Mouse (Mus musculus): ENCODE measurements at regions not wholly inside any gene's neighbourhood (a gene's known extent, or its start where the extent isn't known, plus 50 kb on each side); places are given as distances from the start of the nearest gene placed in this dataset.

DNA sequence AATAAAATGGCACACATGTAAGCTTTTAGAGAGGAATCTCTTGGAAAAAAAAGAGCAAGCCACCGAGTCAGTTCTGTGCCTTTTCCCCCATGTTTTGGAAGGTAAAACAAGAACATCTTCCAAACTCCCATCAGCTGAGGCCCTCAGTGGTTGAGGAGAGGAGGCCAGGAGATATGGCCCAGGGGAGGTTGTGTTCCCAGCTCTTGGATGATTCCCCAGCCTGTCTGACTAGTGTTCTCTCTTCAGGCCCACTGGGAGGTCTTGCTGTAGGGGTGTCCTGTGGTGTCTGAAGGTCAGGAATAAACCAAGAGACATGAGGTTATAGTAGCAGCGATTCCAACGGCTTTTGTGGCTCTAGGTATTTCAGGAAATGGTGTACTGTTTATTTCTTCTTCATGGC, 643.2 kb downstream of the Rnf144a start:
- no peak for DNase-seq

GRCm38 (mm10) chr12:25768644-25769043, 646.4 kb downstream of the Rnf144a start:
- no peak for DNase-seq

- peak; percentile 5 for DNase-seq
Measured at GRCm38 (mm10) chr12:25763061-25763460, 652.0 kb downstream of the Rnf144a start.

- DNase-seq: no peak
Measured at GRCm38 (mm10) chr12:25757014-25757413, 658.0 kb downstream of the Rnf144a start.

DNA sequence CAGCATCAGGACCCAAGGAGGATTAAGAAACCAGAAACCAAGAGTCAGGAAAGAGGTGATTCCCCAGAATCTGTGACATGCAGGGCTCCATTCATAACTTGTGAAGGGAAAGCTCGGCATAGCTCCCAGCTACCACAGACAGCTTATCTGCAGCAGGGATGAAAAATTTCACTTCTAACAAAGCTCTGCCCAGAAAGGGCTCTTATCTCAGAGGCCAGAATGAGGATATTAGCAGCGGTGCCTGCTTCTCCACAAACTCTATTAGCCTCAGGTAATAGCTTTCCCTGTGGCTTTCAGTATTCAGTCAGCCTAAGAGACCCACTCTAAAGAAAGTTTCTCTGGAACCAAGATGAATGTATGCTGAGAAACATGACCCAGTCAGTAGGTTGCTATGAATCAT, 636.9 kb upstream of the Id2 start:
- no peak for DNase-seq

GRCm38 (mm10) chr12:25725774-25726173, 628.8 kb upstream of the Id2 start:
- no peak for DNase-seq

DNA sequence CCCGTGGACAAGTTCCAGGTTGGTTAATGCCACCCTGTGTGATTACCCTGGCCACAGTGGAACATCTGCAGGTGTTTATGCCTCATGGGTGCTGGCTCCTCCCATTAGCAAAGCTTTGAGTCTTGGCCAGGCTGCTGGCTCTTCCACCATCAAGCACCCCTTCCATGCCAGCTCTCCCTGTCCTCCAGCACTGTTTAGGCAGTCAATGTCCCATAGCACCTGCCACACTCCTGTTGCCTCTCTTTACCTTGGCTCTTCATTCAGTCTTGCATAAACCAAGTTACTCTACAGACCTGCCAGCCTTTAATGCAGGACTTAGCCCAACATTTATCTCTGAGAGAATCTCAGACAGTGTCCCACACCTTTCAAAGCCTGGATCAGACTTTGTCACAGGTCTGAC, 614.2 kb upstream of the Id2 start:
- no peak for DNase-seq

DNA sequence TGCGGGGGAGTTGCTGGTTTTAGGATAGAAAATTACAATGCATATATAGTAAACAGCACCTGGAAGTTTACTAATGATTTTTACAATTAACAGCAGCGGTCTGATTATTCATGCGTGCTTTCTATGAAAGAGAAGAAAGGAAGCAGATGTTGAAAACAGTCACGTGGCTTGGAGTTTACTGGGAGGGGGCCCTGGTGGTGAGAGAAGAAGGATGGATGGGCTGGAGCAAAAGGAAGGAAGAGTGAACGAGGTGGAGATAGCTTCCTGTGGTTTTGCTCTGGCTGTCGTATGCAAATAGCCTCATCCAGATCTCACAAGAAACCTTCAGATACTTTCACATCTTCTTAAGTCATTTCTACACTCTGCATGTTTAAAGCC, 606.1 kb upstream of the Id2 start:
- no peak for DNase-seq

GRCm38 (mm10) chr12:25702176-25703022, 605.5 kb upstream of the Id2 start:
- no peak for DNase-seq

GRCm38 (mm10) chr12:25687063-25687462, 590.1 kb upstream of the Id2 start:
- DNase-seq: no peak

DNA sequence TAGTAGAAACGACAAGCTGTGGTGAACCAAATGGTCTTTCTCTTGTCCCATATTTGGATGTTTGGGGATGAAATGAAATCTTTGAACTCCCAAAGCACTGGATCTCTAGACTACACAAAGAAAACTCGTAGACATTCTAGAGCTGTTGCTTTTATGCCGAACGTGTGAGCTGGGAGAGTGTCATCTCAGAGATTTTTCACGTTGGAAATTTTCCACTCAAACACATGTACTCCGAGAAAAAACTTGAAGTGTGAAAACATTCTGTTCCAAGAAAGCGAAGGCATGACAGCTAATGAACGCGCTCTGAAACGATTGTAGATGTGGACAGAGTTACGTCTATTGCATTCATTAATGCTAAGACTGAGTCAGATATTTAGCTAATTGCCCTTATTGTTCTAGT, 579.7 kb upstream of the Id2 start:
- no peak for DNase-seq

DNA sequence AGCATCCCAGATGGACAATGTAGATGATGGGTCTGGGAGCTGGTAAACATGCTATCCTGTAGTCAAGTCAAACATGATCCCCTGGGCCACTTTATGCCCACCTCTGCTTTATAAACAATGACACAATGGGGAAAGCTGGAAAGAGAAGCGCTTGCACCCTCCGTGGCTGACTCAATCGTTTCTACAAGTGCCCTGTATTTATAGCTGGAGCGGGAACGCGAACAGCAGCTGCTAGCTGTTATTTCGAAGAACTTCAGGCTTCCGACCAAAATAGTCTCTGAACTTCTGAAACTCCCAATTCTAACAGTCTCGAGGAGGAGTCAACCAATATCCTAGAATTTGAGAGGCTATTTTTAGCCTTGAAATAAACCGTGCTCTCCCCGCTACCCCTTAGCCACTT, 571.4 kb upstream of the Id2 start:
- peak; percentile 26 for DNase-seq

- DNase-seq: peak; percentile 38
Measured at GRCm38 (mm10) chr12:25654456-25654855, 557.5 kb upstream of the Id2 start.

GRCm38 (mm10) chr12:25650237-25650636, 553.3 kb upstream of the Id2 start:
- no peak for DNase-seq

DNA sequence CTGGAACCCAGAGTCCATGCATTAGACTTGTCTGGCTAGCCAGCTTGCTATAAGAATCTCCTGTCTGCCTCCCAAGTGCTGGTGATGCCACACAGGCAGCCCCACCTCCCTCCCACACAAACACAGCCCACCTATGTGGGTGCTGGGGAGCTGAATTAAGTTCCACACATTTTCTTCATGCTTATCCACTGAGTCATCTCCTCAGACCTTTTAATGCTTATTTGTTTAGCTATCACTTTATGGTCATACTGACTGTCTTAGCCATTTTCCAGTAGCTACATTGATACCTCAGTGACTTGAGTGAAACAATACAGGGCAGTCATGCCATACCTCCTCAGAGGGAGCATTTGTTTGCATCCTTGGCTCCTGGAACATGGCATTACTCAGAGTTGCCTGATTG, 531.1 kb upstream of the Id2 start:
- no peak for DNase-seq

- no peak for DNase-seq
Measured at GRCm38 (mm10) chr12:25625858-25626257, 528.9 kb upstream of the Id2 start.

GRCm38 (mm10) chr12:25623449-25623848, 526.5 kb upstream of the Id2 start:
- DNase-seq: no peak

GRCm38 (mm10) chr12:25621142-25621541, 524.2 kb upstream of the Id2 start:
- no peak for DNase-seq

DNA sequence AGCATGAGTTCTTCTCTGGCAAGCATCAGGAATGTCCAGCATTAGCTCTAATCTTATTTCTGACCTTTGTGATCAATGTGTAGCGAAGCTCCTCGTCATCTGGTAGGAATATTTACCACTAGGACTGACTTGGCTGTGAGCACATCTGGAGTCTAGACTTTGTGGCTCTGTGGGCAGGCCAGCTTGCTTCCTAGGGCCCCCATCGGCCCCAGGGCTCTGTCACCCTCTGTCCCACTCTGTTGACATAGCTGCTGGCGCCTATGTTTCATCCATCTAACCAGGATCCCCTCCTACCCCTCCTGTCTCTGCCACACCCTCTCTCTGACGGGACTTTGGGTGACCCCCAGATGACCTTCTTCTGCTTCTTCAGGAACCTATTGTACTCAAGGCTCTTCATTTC, 520.6 kb upstream of the Id2 start:
- DNase-seq: no peak

DNA sequence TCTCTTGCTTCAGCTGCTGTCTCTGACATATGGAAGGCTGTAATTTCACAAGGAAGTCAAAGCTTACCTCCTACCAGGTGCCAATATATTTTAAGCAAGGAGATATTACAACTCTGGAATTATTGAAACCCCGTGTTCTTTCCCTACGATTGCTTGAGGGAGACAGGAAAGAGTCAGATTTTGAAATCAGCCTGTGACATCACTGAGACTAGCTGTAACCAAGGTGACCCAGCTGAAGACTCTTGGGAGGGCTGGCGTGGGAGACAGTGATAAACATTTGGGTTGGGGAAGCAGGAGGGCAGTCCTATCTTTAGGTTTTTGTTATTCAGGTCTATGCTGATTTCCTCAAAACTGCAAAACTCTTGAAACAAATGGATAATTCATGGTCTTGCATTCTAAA, 518.4 kb upstream of the Id2 start:
- no peak for DNase-seq

DNA sequence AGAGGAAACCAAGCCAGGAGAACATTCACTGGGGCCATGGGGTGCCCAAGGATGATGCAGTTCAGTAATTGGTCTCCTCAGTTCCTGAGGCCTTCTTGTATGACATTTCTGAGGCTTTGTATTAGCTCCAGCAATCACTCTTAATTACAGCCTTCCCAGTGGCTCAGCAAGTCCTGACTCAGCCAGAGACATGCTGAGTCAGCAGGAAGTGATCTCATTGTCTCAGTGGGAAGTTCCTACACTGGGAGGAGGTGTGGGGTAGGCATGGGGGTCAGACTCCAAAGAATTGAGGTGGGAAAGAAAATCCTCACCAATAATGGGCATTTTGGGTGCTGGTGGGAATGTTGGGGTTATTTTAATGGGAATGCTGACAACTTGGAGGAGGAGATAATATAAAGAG, 516.5 kb upstream of the Id2 start:
- no peak for DNase-seq

DNA sequence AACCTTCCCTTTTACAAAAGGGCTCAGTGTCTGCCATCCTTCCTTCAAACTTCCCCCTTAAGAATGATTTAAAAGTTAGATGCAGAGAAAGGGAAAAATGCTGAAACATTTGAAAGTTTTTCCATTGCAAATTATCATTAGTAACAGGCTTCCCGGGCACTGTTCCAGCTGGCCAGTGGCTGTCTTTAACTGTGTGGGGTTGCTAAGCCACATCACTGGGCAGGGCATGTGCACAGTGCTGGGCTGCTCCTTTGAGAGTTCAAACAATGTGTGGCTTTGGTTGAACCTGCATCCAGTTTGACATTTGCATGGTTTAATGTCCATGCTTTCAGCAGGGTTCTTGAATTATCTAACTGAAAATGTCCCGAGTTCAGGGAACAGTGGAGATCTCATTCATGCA, 512.1 kb upstream of the Id2 start:
- DNase-seq: no peak

DNA sequence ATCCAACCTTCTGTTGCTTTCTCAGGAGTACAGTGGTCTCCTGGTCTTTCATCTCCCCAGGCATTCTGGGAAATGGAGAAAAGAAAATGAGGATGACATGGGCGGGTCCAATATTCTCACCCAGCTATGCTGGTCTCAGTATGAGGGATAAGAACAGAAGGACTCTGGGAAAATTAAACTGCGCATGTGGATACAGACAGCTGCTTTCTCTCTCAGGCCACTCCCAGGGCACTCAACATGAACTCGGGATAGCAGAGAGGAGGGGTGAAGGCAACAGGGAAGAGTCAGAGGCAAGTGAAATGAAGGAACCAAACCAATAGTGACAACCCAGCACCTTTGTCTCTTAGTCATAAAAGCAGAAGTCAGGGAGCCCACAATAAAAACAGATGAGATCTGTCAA, 508.5 kb upstream of the Id2 start:
- no peak for DNase-seq

GRCm38 (mm10) chr12:25590262-25590661, 493.3 kb upstream of the Id2 start:
- DNase-seq: no peak

- no peak for DNase-seq
Measured at GRCm38 (mm10) chr12:25585746-25586145, 488.8 kb upstream of the Id2 start.
